Mouse (Mus musculus) liver, adult 2 months (tissue): ENCODE results near the gene Mettl4.

ENCODE experiments used
- CTCF ChIP-seq: fragments of 200-500 bp; IDR thresholded peaks from 2 replicates; pipeline ENCODE4 v1.5.1; 2011; ENCODE audit warnings: low read depth, low read length, control low read depth
- POLR2A ChIP-seq: fragments of 200-500 bp; IDR thresholded peaks from 2 replicates; pipeline ENCODE4 v1.6.1; 2011; ENCODE audit warnings: low read length, control low read depth; ENCODE audit not compliant: insufficient read depth; ENCODE audit errors: extremely low read depth

GRCm38 (mm10) chr17:94735885-94736284 is 13.9 kb downstream of the Mettl4 start:
- no peak for TF ChIP-seq CTCF
- no peak for TF ChIP-seq POLR2A
